Mouse (Mus musculus): Measurements from ENCODE around the gene Klkb1. TPM values are rescaled to one million over a fixed set of nuclear protein-coding genes. Genes with fewer than 3 reads are reported as not detected.

Gene Klkb1
- 0.17 and 0.26 TPM in 2 replicates for polyA plus RNA-seq (2012; rRNA removed; ENCODE audit: low replicate concordance)

DNA sequence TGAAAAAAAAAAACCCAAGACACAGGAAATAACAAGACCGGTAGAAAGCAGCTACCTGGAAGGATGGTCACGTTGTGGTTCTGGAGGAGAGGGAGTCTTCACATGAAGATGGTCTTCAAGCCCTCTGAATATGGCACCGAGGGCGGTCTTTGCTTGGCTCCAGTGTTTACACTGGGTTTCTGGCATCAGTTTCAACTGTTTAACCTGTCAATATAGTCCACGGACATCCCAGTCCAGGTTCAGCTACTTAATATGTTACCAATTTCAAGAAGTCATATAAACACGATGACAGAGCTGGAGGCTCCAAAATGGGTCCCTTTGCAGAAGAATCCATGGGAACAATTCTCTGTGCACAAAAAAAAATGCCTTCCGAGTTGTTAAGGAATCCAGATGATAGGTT, at the start of gene Klkb1:
Gene Klkb1, minus strand, starts transcription at position 173 of the 400 bp plus-strand sequence.

DNA sequence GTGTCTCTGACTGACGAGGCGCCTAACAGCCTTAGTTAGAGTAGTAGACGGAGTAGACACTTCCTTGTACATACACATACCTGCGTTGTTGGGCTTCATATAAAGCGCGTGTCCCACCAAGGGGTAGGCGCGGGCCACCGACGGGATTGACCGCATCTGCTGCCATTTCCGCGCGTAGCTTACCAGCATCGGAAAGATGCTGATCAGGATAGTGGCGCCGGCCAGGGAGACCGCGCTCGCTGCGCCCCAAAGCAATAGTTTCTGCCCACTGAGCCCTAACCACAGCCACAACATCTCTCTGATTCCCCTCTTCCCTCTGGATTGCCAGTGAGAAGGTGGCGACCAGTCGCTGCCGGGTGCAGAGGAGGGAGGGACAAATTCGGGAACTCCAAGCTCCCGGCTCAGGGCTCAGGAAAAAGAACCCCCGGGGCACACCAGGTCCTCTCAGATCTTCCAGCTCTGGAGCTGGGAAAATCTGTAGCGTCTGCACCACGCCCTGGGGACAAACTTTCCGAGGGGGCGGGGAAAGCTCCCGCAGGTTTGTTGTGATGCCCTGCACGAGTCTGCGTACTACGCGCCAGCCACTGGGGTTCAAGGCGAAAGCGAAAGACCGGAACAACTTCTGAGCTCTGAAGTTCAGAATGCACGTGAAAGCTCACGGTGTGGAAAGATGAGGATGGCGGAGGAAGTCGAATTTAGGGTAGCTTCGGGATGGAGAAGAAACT, 38.2 kb upstream of the Klkb1 start, which contains the start of gene Cyp4v3:
Gene Cyp4v3, minus strand, starts transcription at position 532 of the 725 bp plus-strand sequence.

DNA sequence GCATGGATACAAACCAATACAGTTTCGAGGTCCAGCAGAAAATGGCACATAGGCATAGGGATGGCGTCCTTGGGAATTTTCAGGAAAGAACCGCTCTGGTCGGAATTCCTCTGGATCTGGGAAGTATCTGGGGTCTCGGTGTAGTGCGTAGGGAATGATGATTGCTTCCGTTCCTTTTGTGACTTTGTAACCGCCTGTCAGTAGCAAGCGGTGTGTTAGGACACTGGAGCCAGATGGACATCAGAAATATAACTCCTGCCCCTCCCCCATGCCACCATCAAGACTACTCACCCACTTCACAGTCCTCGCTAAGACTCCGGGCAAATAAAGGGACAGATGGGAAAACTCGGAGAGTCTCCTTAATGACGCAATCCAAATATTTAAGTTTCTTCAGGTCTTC, 13.7 kb upstream of the Klkb1 start, which contains the start of gene Gm45753:
Gene Gm45753, minus strand, starts transcription at position 101 of the 400 bp plus-strand sequence.

DNA sequence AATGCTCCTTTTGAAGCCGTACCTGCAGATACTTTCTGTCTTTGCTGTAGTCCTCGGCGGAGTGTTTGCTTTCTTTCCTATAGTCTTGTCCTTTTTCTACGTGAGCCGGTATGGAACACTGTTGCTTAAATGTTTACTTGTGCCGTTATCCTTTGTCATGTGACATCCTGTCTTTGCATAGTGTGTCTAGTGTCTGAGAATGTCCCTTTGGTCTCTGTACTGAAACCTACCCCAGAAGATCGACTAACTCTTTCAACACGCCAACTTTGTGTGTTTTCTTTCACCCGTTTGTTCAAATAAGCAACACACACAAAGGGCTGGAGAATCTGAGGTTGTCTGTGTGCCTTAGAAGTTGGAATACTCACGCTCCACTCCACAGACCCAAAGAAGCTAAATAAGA, 32.7 kb downstream of the Klkb1 start, which contains the start of gene F11:
Gene F11, minus strand, starts transcription at position 112 of the 400 bp plus-strand sequence.

Other genes starting within 250 kb of the Klkb1 start
- gene Mtnr1a, start 225.7 kb downstream of the Klkb1 start, polyA plus RNA-seq (2012; rRNA removed; ENCODE audit: low replicate concordance): not detected in 2 replicates
- gene F11, start 32.8 kb downstream of the Klkb1 start, polyA plus RNA-seq (2012; rRNA removed; ENCODE audit: low replicate concordance): 0.17 TPM in 1 of 2 replicates, not detected in the other
- not detected in 2 replicates for gene Gm45753, start 13.6 kb upstream of the Klkb1 start, polyA plus RNA-seq (2012; rRNA removed; ENCODE audit: low replicate concordance)
- 5.6 and 7.6 TPM in 2 replicates for gene Cyp4v3, start 38.4 kb upstream of the Klkb1 start, polyA plus RNA-seq (2012; rRNA removed; ENCODE audit: low replicate concordance)
- 6.5 and 7.7 TPM in 2 replicates for gene Fam149a, start 87.4 kb upstream of the Klkb1 start, polyA plus RNA-seq (2012; rRNA removed; ENCODE audit: low replicate concordance)
- 3.6 and 8.2 TPM in 2 replicates for gene Tlr3, start 116.2 kb upstream of the Klkb1 start, polyA plus RNA-seq (2012; rRNA removed; ENCODE audit: low replicate concordance)
- gene Sorbs2, start 212.9 kb upstream of the Klkb1 start, polyA plus RNA-seq (2012; rRNA removed; ENCODE audit: low replicate concordance): 10.0 and 18.0 TPM in 2 replicates